Mouse (Mus musculus) G1E-ER4 (cell line): ENCODE data around the gene Pias4. TPM values are rescaled to one million over a fixed set of nuclear protein-coding genes. Genes with fewer than 3 reads are reported as not detected.

Experiments
- GATA1 ChIP-seq: IDR thresholded peaks from one replicate; pipeline ENCODE4 v1.8.0; 2012; ENCODE audit warnings: low read length, inconsistent platforms
- polyA plus RNA-seq: library from polyadenylated mRNA; stranded (reverse); fragments of >175 nt; gene quantifications from 2 replicates; pipeline ENCODE4 v1.2.3, GENCODE M21; 2012

Pias4 gene
- 74.1 and 84.8 TPM in 2 replicates for polyA plus RNA-seq

DNA sequence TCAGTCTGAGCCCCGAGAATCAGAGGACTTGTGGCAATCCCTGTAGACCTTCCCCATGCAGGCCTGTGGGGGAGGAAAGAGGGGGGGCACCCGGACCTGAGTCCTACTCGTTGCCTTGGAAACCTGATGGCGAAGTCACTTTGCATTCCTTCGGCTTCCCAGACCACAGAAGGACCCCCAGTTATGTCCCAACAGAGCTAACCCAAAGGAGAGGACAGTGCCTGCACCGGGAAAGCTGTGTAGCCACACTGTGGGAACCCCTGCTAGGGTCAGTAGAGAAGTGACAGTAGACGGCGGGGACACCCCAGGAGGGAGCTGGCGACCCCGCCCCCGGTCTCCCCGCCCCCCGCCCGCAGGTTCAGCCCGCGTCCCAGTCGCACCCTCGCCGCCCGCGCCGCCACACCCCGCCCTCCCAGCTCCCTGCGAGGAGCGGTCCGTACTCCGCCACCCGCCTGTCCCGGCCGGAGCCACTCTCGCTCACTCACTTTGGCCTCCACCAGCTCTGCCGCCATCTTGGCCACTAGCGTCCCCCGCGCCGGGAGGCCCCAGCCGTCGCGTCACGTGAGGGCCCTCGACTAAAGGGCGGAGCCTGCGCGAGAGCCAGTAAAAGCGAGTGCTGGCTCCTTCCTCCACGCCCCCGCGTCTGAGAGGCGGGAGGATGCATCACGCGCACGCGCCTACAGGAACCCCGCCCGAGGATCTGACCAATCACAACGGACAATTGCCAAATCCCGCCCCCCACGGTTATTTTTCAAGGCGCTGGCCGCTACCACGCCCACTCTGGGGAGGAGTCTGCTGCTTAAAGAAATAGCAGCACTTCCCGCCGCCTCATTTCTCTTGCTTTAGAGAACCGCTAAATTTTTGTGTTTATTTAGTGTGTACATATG lies at the start of gene Pias4:
Gene Pias4 (minus strand): TSS at position 724 of the 887 bp plus-strand sequence.
- no peak for TF ChIP-seq GATA1

GRCm38 (mm10) chr10:81216810-81217209 lies 49.1 kb upstream of the Pias4 start:
- no peak for TF ChIP-seq GATA1

DNA sequence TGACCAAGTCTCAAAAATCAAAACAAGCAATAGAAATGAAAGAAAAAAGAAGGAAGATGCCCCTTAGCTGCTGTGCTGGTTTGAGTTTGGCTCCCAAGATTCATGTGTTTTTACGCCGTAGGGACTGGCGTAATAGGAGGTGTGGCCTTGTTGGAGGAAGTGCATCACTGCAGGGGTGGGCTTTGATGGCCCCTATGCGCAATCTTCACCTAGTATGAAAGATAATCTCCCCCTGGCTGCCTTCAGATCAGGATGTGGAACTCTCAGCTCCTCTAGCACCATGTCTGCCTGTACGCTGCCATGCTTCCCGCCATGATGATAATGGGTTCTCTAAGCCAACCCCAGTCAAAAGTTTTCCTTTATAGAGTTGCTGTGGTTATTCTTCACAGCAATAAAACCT lies 48.5 kb upstream of the Pias4 start:
- TF ChIP-seq GATA1: no peak

DNA sequence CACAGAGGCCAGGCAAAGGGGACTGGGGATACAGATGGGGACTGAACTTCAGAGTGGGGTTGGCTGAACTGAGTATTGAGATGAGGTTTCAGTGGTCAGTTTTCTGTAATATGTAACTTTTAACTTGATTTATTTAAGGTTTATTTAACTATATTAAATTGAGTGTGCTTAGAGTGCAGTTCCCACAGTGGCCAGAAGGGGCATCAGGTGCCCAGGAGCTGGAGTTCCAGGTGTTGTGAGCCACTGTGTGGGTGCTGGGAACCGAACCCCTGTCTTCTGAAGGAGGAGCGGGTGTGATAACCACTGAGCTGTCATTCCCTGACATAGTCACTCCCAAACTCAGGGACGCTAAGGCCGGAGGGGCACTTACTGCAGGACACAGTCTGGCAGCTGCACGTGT lies 42.4 kb upstream of the Pias4 start:
- TF ChIP-seq GATA1: no peak

DNA sequence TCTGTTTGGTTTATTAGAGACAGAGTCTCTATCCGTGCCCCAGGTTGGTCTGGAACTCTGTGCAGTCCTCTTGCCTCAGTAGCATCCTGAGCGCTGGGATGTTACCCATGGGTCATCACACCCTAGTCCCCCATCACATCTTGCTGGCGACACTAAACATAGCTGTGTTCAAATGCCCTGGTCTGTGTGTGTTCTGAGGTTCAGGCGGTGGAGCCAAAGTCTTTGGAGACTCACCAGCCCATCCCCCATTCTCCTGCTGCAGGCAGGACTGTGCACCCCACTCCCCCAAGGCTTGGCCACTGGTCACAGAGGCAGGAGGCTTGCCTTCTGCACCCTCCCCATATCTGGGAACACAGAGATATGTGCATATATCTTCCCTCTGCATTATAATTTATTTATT lies 36.4 kb upstream of the Pias4 start:
- no peak for TF ChIP-seq GATA1

DNA sequence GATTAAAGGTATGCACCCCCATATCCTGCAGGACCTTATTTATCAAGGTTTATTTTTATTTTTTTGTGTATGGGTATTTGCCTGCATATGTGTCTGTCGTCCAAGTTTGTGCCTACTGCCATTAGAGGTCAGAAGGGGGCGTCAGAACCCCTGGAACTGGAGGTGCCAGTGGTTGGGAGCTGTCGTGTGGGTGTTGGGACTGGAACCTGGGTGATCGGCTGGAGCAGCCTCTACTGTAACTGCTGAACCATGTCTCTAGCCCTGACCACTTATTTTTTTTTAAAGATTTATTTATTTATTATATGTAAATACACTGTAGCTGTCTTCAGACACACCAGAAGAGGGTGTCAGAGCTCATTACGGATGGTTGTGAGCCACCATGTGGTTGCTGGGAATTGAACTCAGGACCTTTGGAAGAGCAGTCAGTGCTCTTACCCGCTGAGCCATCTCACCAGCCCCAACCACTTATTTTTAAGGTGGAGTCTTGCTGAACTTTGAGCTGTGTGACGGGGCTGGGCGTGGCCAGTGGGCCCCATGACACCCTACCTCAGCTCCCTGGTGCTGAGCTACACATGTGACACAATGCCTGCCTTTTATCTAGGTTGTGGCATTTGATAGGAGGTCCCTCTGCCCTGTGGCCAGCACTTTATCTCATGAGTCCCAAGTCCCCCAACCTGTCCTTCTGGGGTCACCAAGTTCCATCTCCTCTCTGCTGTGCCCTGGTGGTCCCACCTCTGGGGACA lies 35.4 kb upstream of the Pias4 start:
- TF ChIP-seq GATA1: no peak

- no peak for TF ChIP-seq GATA1
These were observed 34.4 kb upstream of the Pias4 start, which contains the start of gene Nmrk2 for GRCm38 (mm10) chr10:81201807-81202758. TSS of gene Nmrk2 (minus strand) at chr10:81202051.

- no peak for TF ChIP-seq GATA1
These were observed 33.0 kb upstream of the Pias4 start for GRCm38 (mm10) chr10:81200605-81201287.

DNA sequence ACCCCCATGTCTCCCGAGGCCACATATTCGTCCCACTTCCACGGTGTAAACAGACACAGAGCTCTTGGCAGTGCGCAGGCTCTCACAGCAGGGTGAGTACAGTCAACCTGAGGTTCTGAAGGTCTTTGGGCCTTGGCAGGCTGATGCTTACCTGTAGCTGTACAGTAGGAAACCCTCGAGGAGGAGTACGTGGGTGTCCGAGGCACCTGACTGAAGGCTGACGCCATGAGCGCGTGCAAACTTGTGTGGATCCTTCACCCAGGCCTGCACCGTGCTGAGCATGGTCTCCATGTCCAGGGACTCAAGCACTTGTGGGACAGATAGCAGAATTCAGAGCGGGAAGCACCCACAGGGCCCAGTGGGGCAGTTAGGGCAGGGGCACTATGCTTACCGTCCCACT lies 32.4 kb upstream of the Pias4 start:
- no peak for TF ChIP-seq GATA1

GRCm38 (mm10) chr10:81198990-81199389 lies 31.3 kb upstream of the Pias4 start:
- no peak for TF ChIP-seq GATA1

GRCm38 (mm10) chr10:81198230-81198629 lies 30.5 kb upstream of the Pias4 start:
- TF ChIP-seq GATA1: no peak

DNA sequence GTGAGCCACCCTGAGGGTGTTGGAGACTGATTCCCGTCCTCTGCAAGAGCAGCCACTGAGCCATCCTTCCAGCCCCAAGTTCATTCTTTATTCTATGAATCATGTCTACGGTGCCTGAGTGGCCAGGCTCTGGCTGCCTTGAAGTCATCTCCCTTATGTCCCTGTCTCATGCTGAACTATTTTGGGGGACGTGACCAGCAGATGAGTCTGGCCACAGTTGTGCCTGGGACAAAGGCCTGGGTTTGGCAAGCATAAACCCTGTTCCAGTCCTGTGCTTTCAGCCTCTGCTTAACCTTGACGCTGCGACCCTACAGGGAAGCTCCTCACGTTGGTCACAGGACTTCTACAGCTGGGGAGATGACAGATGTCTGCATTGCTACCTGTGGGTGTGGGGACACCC lies 29.6 kb upstream of the Pias4 start:
- TF ChIP-seq GATA1: no peak

DNA sequence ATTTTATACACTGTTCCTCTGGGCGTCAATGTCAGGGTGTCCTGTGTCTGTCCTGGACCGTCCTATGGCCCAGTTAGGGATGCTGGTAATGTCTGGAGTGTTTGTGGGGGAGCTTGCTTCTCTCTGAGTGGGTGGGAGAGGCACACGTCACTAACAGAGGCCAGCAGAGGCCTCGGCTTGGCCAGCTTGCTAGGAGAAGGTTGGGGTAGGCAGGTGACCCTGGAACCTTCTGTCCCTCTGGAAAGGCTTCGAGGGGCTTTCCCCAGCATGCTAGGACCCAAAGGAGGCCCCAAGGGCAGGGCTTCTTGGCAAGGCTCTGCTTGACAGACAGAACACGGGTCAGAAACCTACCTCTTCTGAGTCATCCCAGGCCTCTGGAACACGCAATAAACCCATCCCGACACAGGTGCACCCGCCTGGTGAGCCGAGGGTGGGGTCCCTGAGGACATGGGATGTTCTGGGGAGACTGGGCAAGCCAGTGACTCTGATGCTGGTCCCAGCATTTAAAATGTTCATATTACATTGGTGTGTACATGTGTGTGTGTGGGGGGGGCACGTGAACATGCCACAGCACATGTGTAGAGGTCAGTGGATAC lies 28.8 kb upstream of the Pias4 start:
- TF ChIP-seq GATA1: no peak

DNA sequence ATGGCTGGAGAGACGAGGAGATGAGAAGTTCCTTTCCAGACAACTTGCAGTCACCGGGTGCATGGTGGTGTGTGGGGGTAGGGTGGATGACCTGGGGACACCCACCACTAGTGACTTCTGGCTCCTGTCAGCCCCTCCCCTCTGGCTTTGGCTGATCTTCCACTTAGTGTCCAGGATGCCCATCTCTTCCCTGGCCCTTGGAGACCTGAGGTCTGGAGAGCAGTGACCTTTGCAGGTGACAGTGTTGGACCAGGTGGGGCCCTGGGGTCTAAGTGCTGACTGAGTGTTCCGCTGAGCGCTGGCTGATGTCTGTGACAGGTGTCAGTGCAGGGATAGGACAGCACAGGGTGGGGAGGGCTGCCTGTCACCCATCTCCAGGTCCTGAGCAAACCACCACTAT lies 27.6 kb upstream of the Pias4 start:
- no peak for TF ChIP-seq GATA1
